Mouse (Mus musculus) bone marrow, adult 2 months (tissue): Measurements from ENCODE around the gene Tceal1.
"Not testable (repeated sequence)": the region's sequence is repeated elsewhere in the genome, so short reads cannot be mapped to it uniquely, and the experiment has no call there.

Source experiments
- CTCF ChIP-seq: fragments of 200-500 bp; IDR thresholded peaks from 2 replicates; pipeline ENCODE4 v1.5.1; 2011; ENCODE audit warnings: low read length, control low read depth; ENCODE audit not compliant: control insufficient read depth, insufficient read depth
- POLR2A ChIP-seq: fragments of 200-500 bp; IDR thresholded peaks from 2 replicates; pipeline ENCODE4 v1.6.1; 2011; ENCODE audit warnings: low read depth, mild to moderate bottlenecking, control low read depth, low read length, borderline replicate concordance; ENCODE audit not compliant: control insufficient read depth

- not testable (repeated sequence) for TF ChIP-seq CTCF, POLR2A
Measured at GRCm38 (mm10) chrX:136666762-136667464, 40.9 kb upstream of the Tceal1 start.
